Mouse (Mus musculus) midbrain, embryonic 16.5 days (tissue): Measurements from ENCODE around the gene Rnps1. TPM values are rescaled to one million over a fixed set of nuclear protein-coding genes. Genes with fewer than 3 reads are reported as not detected.

Source experiments
- ATAC-seq: fragments of 200-750 bp; cut with Nextera tagmentation; 2 replicates; pipeline ENCODE4 v1.8.0; 2017; ENCODE audit warnings: moderate TSS enrichment
- H3K27ac ChIP-seq: fragments of 300-500 bp; sonication (generic); 2 replicates; pipeline ENCODE4 v1.5.1; 2014; ENCODE audit warnings: mild to moderate bottlenecking, low read length, mixed read lengths
- H3K27me3 ChIP-seq: fragments of 300-500 bp; sonication (generic); 2 replicates; pipeline ENCODE4 v1.6.1; 2014; ENCODE audit warnings: low read depth, low read length, mixed read lengths; ENCODE audit not compliant: control insufficient read depth, insufficient read depth
- H3K36me3 ChIP-seq: fragments of 300-500 bp; sonication (generic); 2 replicates; pipeline ENCODE4 v1.6.1; 2014; ENCODE audit warnings: mild to moderate bottlenecking, low read length, moderate library complexity, mixed read lengths; ENCODE audit not compliant: control insufficient read depth, insufficient read depth
- H3K4me1 ChIP-seq: fragments of 300-500 bp; sonication (generic); 2 replicates; pipeline ENCODE4 v1.6.1; 2014; ENCODE audit warnings: mild to moderate bottlenecking, low read length, mixed read lengths; ENCODE audit not compliant: control insufficient read depth, insufficient read depth
- H3K4me2 ChIP-seq: fragments of 300-500 bp; sonication (generic); 2 replicates; pipeline ENCODE4 v1.6.1; 2014; ENCODE audit warnings: mild to moderate bottlenecking, low read length, mixed read lengths
- H3K4me3 ChIP-seq: fragments of 300-500 bp; sonication (generic); 2 replicates; pipeline ENCODE4 v1.5.1; 2014; ENCODE audit warnings: low read depth, mild to moderate bottlenecking, low read length, moderate library complexity, mixed read lengths
- H3K9ac ChIP-seq: fragments of 300-500 bp; sonication (generic); 2 replicates; pipeline ENCODE4 v1.6.1; 2014; ENCODE audit warnings: low read depth, low read length, mixed read lengths
- H3K9me3 ChIP-seq: fragments of 300-500 bp; sonication (generic); replicated peaks from 2 replicates; pipeline ENCODE4 v1.6.1; 2014; ENCODE audit warnings: mild to moderate bottlenecking, low read length, mixed read lengths; ENCODE audit not compliant: control insufficient read depth, poor library complexity, severe bottlenecking
- WGBS: fragments of 180-500 bp; shearing (Covaris S2); extraction: QIAGEN DNeasy Blood & Tissue Kit; methylation state at CpG from one replicate; pipeline ENCODE4 v1.1.7; 2014; 5-methylcytosine and 5-hydroxymethylcytosine counted together
- polyA plus RNA-seq: library from polyadenylated mRNA; unstranded; fragments of >200 nt; fragmentation: Nextera tagmentation; extraction: Ambion mirVana; gene quantifications from 2 replicates; pipeline ENCODE4 v1.2.1, GENCODE M21; 2015

Rnps1 gene
- 357 and 365 TPM in 2 replicates for polyA plus RNA-seq

GRCm38 (mm10) chr17:24414230-24414976 is at the start of gene Rnps1:
Rnps1 (plus strand) TSS chr17:24414565.
- ATAC-seq: peak; percentile 96
- H3K4me1 ChIP-seq: peaks cover 19% of the 10 kb centered on the region
- H3K4me3 ChIP-seq: peak within 1 kb of the TSS; percentile 80
- H3K4me2 ChIP-seq: peak within 1 kb of the TSS; percentile 92
- H3K9me3 ChIP-seq: no peaks in the 10 kb centered on the region
- H3K27ac ChIP-seq: peak within 1 kb of the TSS; percentile 87
- peaks cover 13% of the 10 kb centered on the region for H3K36me3 ChIP-seq
- H3K27me3 ChIP-seq: no peaks in the 10 kb centered on the region
- under 1% methylated on average over 61 of the region's 64 CpGs for WGBS
- H3K9ac ChIP-seq: peak within 1 kb of the TSS; percentile 85

- H3K4me1 ChIP-seq: no peaks in the 10 kb centered on the region
- 30% methylated on average over 13 of the region's 13 CpGs for WGBS
- H3K4me3 ChIP-seq: no peak overlapping the region
- H3K27me3 ChIP-seq: no peaks in the 10 kb centered on the region
- no peak overlapping the region for H3K9ac ChIP-seq
- no peak overlapping the region for H3K4me2 ChIP-seq
- no peak for ATAC-seq
- no peaks in the 10 kb centered on the region for H3K9me3 ChIP-seq
- peaks cover 20% of the 10 kb centered on the region for H3K36me3 ChIP-seq
- no peak overlapping the region for H3K27ac ChIP-seq
Observed at GRCm38 (mm10) chr17:24365863-24366262, 48.5 kb upstream of the Rnps1 start.

- Histone ChIP-seq H3K9me3 (no peaks in the 10 kb centered on the region), H3K9ac (no peak overlapping the region), H3K4me1 (no peaks in the 10 kb centered on the region), H3K4me2 (no peak overlapping the region), H3K4me3 (no peak overlapping the region), H3K27me3 (no peaks in the 10 kb centered on the region), H3K27ac (no peak overlapping the region), H3K36me3 (peaks cover 47% of the 10 kb centered on the region)
- ATAC-seq: no peak
- 90% methylated on average over 4 of the region's 5 CpGs for WGBS
Observed at GRCm38 (mm10) chr17:24375094-24375712, 39.2 kb upstream of the Rnps1 start.

GRCm38 (mm10) chr17:24375886-24376285 is 38.5 kb upstream of the Rnps1 start:
- 89% methylated on average over 6 of the region's 6 CpGs for WGBS
- no peak for ATAC-seq
- no peaks in the 10 kb centered on the region for H3K27me3 ChIP-seq
- H3K9ac ChIP-seq: no peak overlapping the region
- no peak overlapping the region for H3K4me3 ChIP-seq
- no peaks in the 10 kb centered on the region for H3K9me3 ChIP-seq
- H3K4me1 ChIP-seq: no peaks in the 10 kb centered on the region
- peaks cover 43% of the 10 kb centered on the region for H3K36me3 ChIP-seq
- no peak overlapping the region for H3K27ac ChIP-seq
- H3K4me2 ChIP-seq: no peak overlapping the region

GRCm38 (mm10) chr17:24378496-24378895 is 35.9 kb upstream of the Rnps1 start:
- peaks cover 41% of the 10 kb centered on the region for H3K36me3 ChIP-seq
- 94% methylated on average over 2 of the region's 2 CpGs for WGBS
- no peak for ATAC-seq
- H3K4me1 ChIP-seq: no peaks in the 10 kb centered on the region
- no peaks in the 10 kb centered on the region for H3K27me3 ChIP-seq
- H3K9me3 ChIP-seq: no peaks in the 10 kb centered on the region
- no peak overlapping the region for H3K4me2 ChIP-seq
- H3K4me3 ChIP-seq: no peak overlapping the region
- no peak overlapping the region for H3K9ac ChIP-seq
- H3K27ac ChIP-seq: no peak overlapping the region

GRCm38 (mm10) chr17:24383789-24384188 is 30.6 kb upstream of the Rnps1 start:
- H3K4me3 ChIP-seq: no peak overlapping the region
- no peaks in the 10 kb centered on the region for H3K9me3 ChIP-seq
- no peaks in the 10 kb centered on the region for H3K27me3 ChIP-seq
- H3K4me1 ChIP-seq: no peaks in the 10 kb centered on the region
- ATAC-seq: no peak
- H3K36me3 ChIP-seq: peaks cover 40% of the 10 kb centered on the region
- H3K27ac ChIP-seq: no peak overlapping the region
- H3K9ac ChIP-seq: no peak overlapping the region
- H3K4me2 ChIP-seq: no peak overlapping the region
- WGBS: 81% methylated on average over 8 of the region's 8 CpGs

- Histone ChIP-seq H3K9ac (no peak overlapping the region), H3K27ac (no peak overlapping the region), H3K36me3 (peaks cover 41% of the 10 kb centered on the region), H3K9me3 (no peaks in the 10 kb centered on the region), H3K4me2 (no peak overlapping the region), H3K27me3 (no peaks in the 10 kb centered on the region), H3K4me1 (no peaks in the 10 kb centered on the region), H3K4me3 (no peak overlapping the region)
- 89% methylated on average over 5 of the region's 5 CpGs for WGBS
- no peak for ATAC-seq
Observed at GRCm38 (mm10) chr17:24388711-24389110, 25.7 kb upstream of the Rnps1 start.

GRCm38 (mm10) chr17:24389865-24390264 is 24.5 kb upstream of the Rnps1 start:
- no peaks in the 10 kb centered on the region for H3K27me3 ChIP-seq
- 5% methylated on average over 2 of the region's 2 CpGs for WGBS
- H3K36me3 ChIP-seq: peaks cover 38% of the 10 kb centered on the region
- H3K4me2 ChIP-seq: no peak overlapping the region
- no peak overlapping the region for H3K27ac ChIP-seq
- no peaks in the 10 kb centered on the region for H3K4me1 ChIP-seq
- no peak for ATAC-seq
- no peaks in the 10 kb centered on the region for H3K9me3 ChIP-seq
- H3K9ac ChIP-seq: no peak overlapping the region
- H3K4me3 ChIP-seq: no peak overlapping the region

GRCm38 (mm10) chr17:24391149-24391548 is 23.2 kb upstream of the Rnps1 start:
- no peak overlapping the region for H3K4me3 ChIP-seq
- no peak for ATAC-seq
- H3K36me3 ChIP-seq: peaks cover 32% of the 10 kb centered on the region
- no peak overlapping the region for H3K9ac ChIP-seq
- no peaks in the 10 kb centered on the region for H3K4me1 ChIP-seq
- H3K9me3 ChIP-seq: no peaks in the 10 kb centered on the region
- WGBS: 67% methylated on average over 8 of the region's 8 CpGs
- H3K27ac ChIP-seq: no peak overlapping the region
- H3K27me3 ChIP-seq: no peaks in the 10 kb centered on the region
- no peak overlapping the region for H3K4me2 ChIP-seq
